Mouse (Mus musculus) thymus, adult 18-20 months (tissue): ENCODE results near the gene Usb1.
"Not testable (repeated sequence)": the region's sequence is repeated elsewhere in the genome, so short reads cannot be mapped to it uniquely, and the experiment has no call there.

Experiments used
- DNase-seq, 2 experiments: peaks; one replicate each; pipeline ENCODE4 v3.0.0; 2022; ENCODE audit warnings: mixed read lengths in 2 of 2

Usb1 gene

DNA sequence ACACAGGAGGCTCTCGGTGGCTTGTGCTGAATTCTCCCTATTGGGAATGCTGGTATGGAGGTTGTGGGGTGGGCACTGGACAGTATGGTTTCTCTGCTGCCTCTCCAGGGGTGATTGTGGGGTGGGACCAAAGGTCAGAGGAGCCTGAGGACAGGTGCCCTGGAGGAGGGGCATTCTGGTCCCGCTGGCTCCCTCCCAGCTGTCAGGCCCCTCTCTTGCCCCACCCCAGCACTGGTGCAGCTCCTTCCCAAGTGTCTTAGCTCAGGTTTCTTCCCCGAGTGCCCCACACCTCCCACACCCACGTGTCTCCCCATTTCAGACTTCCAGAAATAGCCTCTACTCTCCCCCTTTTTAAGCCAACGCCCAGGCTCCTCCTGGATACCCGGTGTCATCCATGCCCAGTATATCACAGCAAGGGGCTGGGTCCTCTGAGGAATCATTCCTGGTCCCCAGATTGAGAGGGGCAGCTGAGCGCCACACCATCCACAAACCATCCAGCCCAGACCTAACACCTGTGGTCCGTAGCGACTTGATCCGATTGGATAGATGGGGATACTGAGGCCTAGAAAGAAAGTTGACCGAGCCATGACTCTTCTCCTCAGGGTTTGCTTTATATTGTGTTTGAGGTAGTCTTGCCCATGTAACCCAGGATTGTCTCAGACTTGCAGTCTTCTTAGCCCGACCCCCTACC, 44.4 kb downstream of the Usb1 start:
- DNase-seq, result no peak

DNA sequence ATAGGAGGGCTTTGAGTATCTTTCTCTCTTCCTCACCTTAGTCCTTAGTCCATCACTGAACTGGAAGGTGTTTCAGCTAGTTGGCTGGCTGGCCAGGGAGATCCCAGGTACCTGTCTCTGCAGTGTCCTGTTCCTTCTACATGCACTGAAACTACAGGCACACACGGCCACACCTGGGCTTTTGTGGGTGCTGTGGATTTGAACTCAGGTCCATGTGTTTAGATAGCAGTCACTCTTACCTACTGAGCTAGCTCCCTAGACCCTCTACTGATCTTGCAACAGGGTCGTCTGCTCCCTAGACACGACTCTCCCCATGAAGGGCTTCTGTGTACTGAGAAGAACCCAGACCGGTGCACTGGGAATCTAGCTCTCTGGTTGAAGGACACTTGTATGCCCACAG, 45.0 kb downstream of the Usb1 start:
- DNase-seq, result no peak

DNA sequence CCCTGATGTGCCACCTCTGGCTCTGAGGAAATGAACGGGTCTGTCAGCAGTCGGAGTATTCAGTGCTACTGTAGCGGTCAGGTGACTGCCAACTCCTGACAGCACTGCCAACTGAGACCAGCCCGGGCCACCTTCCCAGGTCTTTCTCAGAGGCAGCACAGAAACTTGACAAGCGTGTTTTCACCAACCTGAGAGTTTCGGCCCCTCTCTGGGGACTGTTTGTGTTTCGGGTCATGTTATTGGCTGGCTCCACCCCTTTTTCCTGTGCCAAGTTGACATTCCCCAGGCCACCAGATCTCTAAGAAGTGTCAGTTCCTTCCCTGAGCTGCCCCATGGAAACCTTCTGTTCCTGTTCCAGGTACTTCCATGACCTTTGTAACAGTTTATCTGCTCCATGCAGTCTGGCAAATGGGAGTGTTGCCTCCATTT, 45.8 kb downstream of the Usb1 start:
- no peak for DNase-seq

DNA sequence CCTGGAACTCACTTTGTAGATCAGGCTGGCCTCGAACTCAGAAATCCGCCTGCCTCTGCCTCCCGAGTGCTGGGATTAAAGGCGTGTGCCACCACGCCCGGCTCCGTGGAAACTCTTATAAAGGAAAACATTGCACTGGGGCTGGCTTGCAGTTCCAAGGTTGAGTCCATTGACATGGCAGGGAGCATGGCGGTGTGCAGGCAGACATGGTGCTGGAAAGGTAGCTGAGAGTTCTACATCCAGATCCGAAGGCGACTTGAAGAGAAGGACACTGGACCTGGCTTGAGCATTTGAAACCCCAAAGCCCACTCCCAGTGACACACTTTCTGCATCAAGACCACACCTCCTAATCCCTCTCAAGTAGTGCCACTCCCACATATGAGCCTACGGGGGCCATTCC, 46.8 kb downstream of the Usb1 start:
- not testable (repeated sequence) for DNase-seq

DNA sequence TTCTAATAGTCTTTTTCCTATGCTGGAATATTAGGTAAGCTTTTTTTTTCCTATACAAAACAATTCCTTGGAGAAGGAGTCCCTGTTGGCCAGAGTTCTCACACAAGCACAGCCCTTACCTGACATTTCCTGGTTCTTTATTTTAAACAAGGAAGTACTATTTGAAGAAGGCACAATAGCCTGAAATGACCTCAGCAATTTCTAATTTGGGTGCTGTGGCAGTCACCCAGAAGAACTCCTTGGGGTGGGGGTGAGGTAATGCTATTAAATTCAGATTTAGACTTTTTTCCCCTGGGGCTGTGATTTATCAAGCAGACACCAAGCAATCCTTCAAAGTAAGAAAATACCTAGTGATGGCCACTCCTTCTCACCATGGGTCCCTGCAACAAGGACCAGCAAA, 48.9 kb downstream of the Usb1 start:
- DNase-seq, result no peak

GRCm38 (mm10) chr8:95381595-95381994, 49.5 kb downstream of the Usb1 start:
- DNase-seq, result no peak

DNA sequence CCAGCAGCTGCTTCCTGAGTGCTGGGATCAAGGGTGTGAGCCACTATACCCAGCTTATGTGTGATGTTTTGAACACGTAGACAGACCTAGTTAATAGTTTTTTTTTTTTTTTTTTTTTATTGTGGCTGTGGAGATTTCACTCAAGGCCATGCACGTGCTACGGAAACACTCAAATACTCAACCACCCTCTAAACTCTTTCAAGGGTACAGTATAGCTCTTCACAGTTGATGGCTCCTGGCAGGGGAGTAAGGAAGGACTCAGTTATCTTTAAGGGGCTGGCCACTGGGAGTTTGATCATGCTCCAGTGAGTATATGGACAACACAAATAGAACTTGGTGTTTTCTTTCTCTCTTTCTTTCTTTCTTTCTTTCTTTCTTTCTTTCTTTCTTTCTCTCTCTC, 52.4 kb downstream of the Usb1 start:
- no peak for DNase-seq

GRCm38 (mm10) chr8:95386037-95386436, 54.0 kb downstream of the Usb1 start:
- no peak for DNase-seq

- DNase-seq, result no peak
These were observed 55.1 kb downstream of the Usb1 start for GRCm38 (mm10) chr8:95387221-95387620.

- no peak for DNase-seq
These were observed 55.9 kb downstream of the Usb1 start for GRCm38 (mm10) chr8:95387936-95388335.

DNA sequence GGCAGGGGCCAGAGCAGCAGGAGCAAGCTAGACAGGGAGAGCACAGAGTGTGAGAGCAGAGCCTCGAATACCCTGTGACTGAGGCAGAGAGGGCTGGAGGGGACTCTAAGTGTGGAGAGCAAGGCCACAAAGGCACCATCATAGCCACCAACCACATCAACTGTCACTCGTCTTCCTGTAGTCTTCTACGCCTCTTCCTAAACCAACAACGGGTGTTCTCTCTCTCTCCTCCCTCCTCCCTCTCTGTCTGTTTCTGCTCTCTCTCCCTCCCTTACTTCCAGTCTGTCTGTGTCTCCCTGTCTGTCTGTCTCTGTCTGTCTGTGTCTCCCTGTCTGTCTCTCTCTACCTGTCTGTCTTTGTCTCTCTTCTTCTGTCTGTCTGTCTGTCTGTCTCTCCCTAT, 58.2 kb downstream of the Usb1 start:
- DNase-seq, result peak in 1 of 2 experiments; percentile 32

DNA sequence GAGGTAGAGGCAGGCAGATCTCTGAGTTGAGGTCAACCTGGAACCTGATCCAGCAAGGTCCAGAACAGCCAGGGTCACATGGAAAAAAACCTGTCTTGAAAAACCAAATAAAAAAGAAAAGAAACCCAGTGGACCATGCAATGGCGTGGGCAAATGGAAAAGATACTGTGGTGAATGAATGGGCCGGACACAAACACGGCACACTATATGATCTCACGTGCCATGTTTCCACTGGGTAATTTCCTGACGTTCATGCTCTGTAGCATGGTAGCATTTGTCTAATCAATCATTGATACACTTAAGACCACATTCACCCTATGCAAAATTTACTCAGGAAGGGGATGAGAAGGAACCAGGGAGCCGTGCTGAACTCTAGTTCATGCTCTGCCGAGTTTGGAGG, 59.0 kb downstream of the Usb1 start:
- DNase-seq, result no peak

DNA sequence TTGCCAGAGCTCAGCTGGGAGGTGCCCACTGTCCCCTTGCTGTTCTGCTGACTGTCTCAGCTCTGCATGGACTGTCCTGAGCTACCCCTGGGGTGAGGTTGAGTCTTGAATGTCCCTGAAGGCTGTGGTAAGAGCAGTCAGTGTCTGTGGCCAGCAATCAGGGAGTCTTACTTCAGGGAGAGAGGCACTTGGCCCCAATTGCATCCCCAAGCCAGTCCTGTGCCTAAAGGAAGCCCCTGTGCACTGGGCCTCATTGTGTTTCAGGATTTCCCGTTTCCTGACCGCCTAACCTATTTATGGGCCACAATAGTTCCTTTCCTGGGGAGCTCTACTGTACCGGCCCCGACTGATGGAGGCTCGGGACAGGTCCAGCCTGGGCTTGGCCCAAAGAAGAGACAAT, 60.5 kb downstream of the Usb1 start:
- DNase-seq, result no peak

DNA sequence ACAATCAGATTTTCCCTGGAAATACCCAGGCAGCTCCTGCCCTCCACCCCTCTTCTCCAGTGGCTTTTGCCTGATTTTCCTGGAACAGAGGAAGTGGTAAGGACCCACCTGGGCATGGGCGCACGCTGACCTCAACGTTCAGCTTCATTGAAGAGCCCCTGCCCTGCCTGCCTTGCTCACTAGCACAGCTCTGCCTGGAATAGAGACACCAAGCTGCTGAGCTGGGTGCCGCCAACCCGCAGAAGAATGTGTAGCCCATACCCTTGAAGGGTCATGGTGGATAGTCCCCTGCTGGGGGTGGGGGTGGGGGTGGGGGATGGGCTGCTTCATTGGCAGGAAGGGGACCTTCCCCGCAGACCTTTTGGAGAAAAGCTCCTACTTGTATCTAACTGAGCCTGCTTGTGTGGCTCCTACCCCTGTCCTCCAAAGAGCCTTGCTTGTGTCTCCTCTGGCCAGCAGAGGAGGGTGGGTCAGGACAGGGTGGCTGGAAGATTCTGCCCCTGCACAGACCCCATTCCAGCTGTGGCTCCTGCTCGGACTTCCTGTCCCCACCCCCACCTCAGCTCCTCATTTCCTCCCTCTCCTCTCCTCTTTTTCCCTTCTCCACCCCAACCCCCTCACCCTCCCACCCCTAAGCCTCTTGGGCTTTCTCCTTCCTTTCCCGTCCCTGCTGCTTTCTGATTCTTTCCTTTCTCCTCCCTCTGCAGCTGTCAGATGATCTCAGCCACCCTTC, 63.3 kb downstream of the Usb1 start:
- DNase-seq, result no peak

DNA sequence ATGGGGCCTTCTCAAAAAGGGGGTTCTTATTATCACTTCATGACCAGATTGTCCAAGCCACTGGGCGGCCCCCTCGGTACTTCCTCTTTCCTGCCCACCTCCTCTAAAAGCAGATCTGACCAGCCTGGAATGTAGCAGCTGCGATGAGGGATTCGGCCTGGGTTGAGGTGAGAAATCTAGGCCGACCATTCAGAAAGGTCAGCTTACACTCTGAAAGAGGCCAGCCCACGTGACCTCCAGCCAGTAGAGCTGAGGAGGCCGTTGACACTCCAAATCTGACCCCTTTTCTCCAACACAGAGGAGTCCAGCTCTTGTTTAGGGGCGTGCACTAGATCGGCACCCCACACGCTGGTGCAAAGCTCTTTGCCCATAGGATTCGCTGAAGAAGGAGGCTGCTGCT, 64.7 kb downstream of the Usb1 start:
- DNase-seq, result no peak
